Mouse (Mus musculus): ENCODE measurements around the gene Ankrd53. TPM values are rescaled to one million over a fixed set of nuclear protein-coding genes. Genes with fewer than 3 reads are reported as not detected.
"Not testable (repeated sequence)": the region's sequence is repeated elsewhere in the genome, so short reads cannot be mapped to it uniquely, and the experiment has no call there.

Gene Ankrd53
- polyA plus RNA-seq, 1 experiment: 0.14 TPM

DNA sequence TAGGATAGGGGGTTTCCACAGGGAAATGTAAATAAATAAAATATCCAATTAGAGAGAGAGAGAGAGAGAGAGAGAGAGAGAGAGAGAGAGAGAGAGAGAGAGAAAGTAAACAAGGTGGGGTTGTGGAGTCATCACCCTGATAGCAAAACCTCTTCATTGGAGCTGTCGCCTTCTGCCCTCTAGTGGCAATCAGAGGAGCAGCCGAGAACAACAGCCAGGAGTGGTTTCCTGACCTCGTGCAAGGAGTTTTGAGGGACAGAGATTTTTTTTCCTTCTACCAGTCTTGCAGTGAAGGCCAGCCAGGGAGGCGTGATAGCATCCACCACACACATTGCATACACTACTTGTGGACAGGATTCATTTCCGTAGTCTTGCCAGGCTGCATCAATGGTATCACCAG is 16.6 kb downstream of the Ankrd53 start:
- DNase-seq: peak; percentile 70

DNA sequence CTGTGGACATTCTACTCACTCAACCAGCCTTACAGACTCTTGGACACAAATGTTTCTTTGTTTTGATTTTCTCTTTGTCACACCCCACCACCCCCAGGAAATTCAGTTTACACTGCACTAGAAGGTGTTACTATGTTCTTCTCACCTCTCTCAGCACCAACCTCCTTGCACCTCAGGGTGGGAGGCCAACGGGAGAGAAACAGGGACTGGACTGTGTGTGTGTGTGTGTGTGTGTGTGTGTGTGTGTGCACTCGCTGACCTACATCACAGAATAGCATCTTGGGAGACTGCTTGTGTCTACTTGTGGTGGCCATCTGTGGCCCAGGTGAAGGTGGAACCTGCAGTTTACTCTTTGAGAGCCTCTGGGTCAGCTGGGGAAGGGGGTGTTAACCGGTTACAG is 24.0 kb downstream of the Ankrd53 start:
- H3K27me3 ChIP-seq (replicated peaks; ENCODE audit: control insufficient read depth, insufficient read depth, low read length): no peaks in the 10 kb centered on the region
- TF ChIP-seq CTCF (conservative IDR thresholded peaks at IDR 0.05; ENCODE audit: insufficient read depth, insufficient read length, low read depth, low read length) (no peak), POLR2A (IDR thresholded peaks at IDR 0.05; ENCODE audit: low read depth, low read length) (no peak)
- H3K27ac ChIP-seq (ENCODE audit: insufficient read depth, low read depth, low read length): no peak overlapping the region
- DNase-seq: no peak
- H3K36me3 ChIP-seq (ENCODE audit: control insufficient read depth, insufficient read depth, low read length): no peaks in the 10 kb centered on the region
- H3K4me1 ChIP-seq (ENCODE audit: control insufficient read depth, insufficient read depth, low read length): no peaks in the 10 kb centered on the region
- 66% methylated on average over 3 of the region's 3 CpGs for WGBS
- H3K4me3 ChIP-seq (ENCODE audit: insufficient read depth, low read depth, low read length): no peak overlapping the region

More for the DNA sequence above, 16.6 kb downstream of the Ankrd53 start:
- TF ChIP-seq POLR2A (IDR thresholded peaks at IDR 0.05; ENCODE audit: low read depth, low read length): no peak
- TF ChIP-seq CTCF (conservative IDR thresholded peaks at IDR 0.05; ENCODE audit: insufficient read depth, insufficient read length, low read depth, low read length): peak; percentile 86
- H3K4me1 ChIP-seq (ENCODE audit: control insufficient read depth, insufficient read depth, low read length): peaks cover 3% of the 10 kb centered on the region; the same call in 1 of the 2 replicates
- no peak overlapping the region for H3K4me3 ChIP-seq (ENCODE audit: insufficient read depth, low read depth, low read length)
- H3K27me3 ChIP-seq (replicated peaks; ENCODE audit: control insufficient read depth, insufficient read depth, low read length): no peaks in the 10 kb centered on the region
- WGBS: 7% methylated on average over 5 of the region's 5 CpGs
- no peak overlapping the region for H3K27ac ChIP-seq (ENCODE audit: insufficient read depth, low read depth, low read length)
- no peaks in the 10 kb centered on the region for H3K36me3 ChIP-seq (ENCODE audit: control insufficient read depth, insufficient read depth, low read length)

DNA sequence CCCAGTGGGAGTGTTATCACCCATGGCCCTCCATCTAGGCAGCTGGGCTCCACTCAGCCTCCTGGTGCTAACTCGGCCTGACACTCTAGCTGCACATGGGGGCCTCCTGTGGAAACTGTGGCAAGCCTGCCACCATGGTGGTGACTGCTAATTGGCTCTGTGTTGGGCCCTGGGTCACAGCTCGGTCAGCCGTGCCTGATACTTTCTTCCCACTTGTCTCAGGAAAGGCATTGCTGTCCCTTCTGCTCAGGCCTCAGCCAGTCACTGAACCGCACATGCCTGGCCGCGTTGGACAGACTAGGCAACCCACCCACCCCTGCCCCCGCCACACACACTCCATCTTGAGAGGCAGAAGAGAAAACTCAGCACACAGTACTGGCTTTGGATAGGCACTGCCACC is 26.1 kb downstream of the Ankrd53 start:
- H3K27ac ChIP-seq (ENCODE audit: insufficient read depth, low read depth, low read length): no peak overlapping the region

DNA sequence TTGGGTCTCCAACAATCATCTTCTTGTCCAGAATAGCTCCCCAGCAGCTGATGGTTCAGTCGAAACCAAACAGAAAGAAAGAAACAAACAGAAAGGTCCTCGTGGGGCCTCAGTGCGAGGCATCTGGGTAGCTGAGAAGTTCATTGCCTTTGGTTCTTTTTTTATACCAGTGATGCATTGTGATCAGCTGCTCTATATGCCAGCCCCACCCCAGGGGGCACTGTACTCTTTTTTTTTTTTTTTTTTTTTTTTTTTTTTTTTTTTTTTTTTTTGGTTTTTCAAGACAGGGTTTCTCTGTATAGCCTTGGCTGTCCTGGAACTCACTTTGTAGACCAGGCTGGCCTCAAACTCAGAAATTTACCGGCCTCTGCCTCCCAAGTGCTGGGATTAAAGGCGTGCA is 28.1 kb downstream of the Ankrd53 start:
- not testable (repeated sequence) for DNase-seq; H3K36me3 ChIP-seq (ENCODE audit: control insufficient read depth, insufficient read depth, low read length); H3K27me3 ChIP-seq (replicated peaks; ENCODE audit: control insufficient read depth, insufficient read depth, low read length); H3K4me3 ChIP-seq (ENCODE audit: insufficient read depth, low read depth, low read length); H3K4me1 ChIP-seq (ENCODE audit: control insufficient read depth, insufficient read depth, low read length); H3K27ac ChIP-seq (ENCODE audit: insufficient read depth, low read depth, low read length)
- WGBS: 93% methylated on average over 5 of the region's 5 CpGs

More for the DNA sequence above, 26.1 kb downstream of the Ankrd53 start:
- DNase-seq: no peak
- H3K4me1 ChIP-seq (ENCODE audit: control insufficient read depth, insufficient read depth, low read length): no peaks in the 10 kb centered on the region
- H3K27me3 ChIP-seq (replicated peaks; ENCODE audit: control insufficient read depth, insufficient read depth, low read length): no peaks in the 10 kb centered on the region
- TF ChIP-seq POLR2A (IDR thresholded peaks at IDR 0.05; ENCODE audit: low read depth, low read length) (no peak), CTCF (conservative IDR thresholded peaks at IDR 0.05; ENCODE audit: insufficient read depth, insufficient read length, low read depth, low read length) (no peak)
- no peak overlapping the region for H3K4me3 ChIP-seq (ENCODE audit: insufficient read depth, low read depth, low read length)
- H3K36me3 ChIP-seq (ENCODE audit: control insufficient read depth, insufficient read depth, low read length): no peaks in the 10 kb centered on the region
- 62% methylated on average over 7 of the region's 7 CpGs for WGBS

DNA sequence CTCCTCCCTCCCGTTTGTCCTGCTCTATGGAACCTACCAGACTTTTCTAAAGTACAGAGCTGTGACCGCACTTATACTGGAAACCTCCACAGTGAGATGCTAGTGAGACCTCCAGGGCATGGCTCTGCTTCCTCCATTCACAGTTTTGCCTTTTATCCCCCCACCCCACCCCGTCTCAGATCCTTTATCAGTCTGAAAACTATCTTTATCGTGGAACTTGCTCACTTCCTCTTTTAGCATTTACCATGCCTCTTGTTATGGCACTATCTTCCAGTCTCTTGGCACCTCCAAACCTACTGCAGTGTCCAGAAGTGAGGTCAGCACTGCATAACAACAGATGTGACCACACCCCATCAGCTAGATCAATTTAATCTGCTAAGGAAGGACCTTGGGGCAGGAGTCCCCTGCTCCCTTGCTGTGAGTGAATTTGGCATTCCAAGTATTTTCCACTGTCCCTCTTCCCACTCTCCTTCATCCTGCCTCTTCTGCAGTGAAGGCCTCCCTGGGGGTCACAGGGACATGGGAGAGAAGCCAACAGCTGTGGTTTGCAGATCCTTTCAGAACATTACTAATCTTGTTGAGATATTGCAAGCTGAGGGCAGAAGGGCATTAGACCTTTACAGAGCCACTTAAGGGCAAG is 28.9 kb downstream of the Ankrd53 start:
- Histone ChIP-seq H3K4me3 (ENCODE audit: insufficient read depth, low read depth, low read length) (no peak overlapping the region), H3K27ac (ENCODE audit: insufficient read depth, low read depth, low read length) (no peak overlapping the region), H3K36me3 (ENCODE audit: control insufficient read depth, insufficient read depth, low read length) (no peaks in the 10 kb centered on the region), H3K27me3 (replicated peaks; ENCODE audit: control insufficient read depth, insufficient read depth, low read length) (no peaks in the 10 kb centered on the region), H3K4me1 (ENCODE audit: control insufficient read depth, insufficient read depth, low read length) (peaks cover 5% of the 10 kb centered on the region; the same call in 1 of the 2 replicates)
- DNase-seq: no peak
- 66% methylated on average over 4 of the region's 4 CpGs for WGBS
- TF ChIP-seq CTCF (conservative IDR thresholded peaks at IDR 0.05; ENCODE audit: insufficient read depth, insufficient read length, low read depth, low read length) (no peak), POLR2A (IDR thresholded peaks at IDR 0.05; ENCODE audit: low read depth, low read length) (no peak)

GRCm38 (mm10) chr6:83794760-83795296 is 32.4 kb downstream of the Ankrd53 start, which contains the start of gene Nagk:
Nagk (plus strand) TSS chr6:83794982.
- Histone ChIP-seq H3K36me3 (ENCODE audit: control insufficient read depth, insufficient read depth, low read length) (no peaks in the 10 kb centered on the region), H3K4me3 (ENCODE audit: insufficient read depth, low read depth, low read length) (peak within 1 kb of the TSS; percentile 77), H3K4me1 (ENCODE audit: control insufficient read depth, insufficient read depth, low read length) (peaks cover 8% of the 10 kb centered on the region; the same call in 1 of the 2 replicates), H3K27me3 (replicated peaks; ENCODE audit: control insufficient read depth, insufficient read depth, low read length) (no peaks in the 10 kb centered on the region), H3K27ac (ENCODE audit: insufficient read depth, low read depth, low read length) (peak within 1 kb of the TSS; percentile 80)
- DNase-seq: peak; percentile 97
- under 1% methylated on average over 43 of the region's 43 CpGs for WGBS
- TF ChIP-seq CTCF (conservative IDR thresholded peaks at IDR 0.05; ENCODE audit: insufficient read depth, insufficient read length, low read depth, low read length) (0 out of 2 replicates have a peak, but pooled peaks have one; percentile 0), POLR2A (IDR thresholded peaks at IDR 0.05; ENCODE audit: low read depth, low read length) (peak; percentile 71)

DNA sequence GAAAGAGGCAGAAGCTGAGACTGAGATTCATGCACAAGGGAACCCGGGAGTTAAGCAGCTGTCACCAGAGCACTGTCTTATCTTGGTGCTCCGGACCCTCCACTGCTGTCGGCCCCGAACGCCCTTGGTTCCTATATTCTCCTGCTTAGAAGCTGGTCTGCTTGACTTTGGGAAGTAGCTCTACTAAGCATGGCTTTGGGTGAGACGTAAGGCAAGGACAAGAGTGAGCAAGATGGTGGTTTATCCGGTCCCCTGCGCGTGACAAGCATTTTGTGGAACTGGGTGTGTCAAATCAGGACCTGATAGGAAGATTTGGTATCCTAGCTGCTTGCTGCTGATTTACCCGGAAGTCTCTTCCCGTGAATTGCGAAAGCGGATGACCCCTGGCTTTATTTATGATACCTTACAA is 33.1 kb downstream of the Ankrd53 start:
- TF ChIP-seq CTCF (conservative IDR thresholded peaks at IDR 0.05; ENCODE audit: insufficient read depth, insufficient read length, low read depth, low read length): no peak
- no peak for TF ChIP-seq POLR2A (IDR thresholded peaks at IDR 0.05; ENCODE audit: low read depth, low read length)
- Histone ChIP-seq H3K4me1 (ENCODE audit: control insufficient read depth, insufficient read depth, low read length) (peaks cover 8% of the 10 kb centered on the region; the same call in 1 of the 2 replicates), H3K4me3 (ENCODE audit: insufficient read depth, low read depth, low read length) (peak overlapping the region; percentile 77), H3K27me3 (replicated peaks; ENCODE audit: control insufficient read depth, insufficient read depth, low read length) (no peaks in the 10 kb centered on the region), H3K27ac (ENCODE audit: insufficient read depth, low read depth, low read length) (peak overlapping the region; percentile 80), H3K36me3 (ENCODE audit: control insufficient read depth, insufficient read depth, low read length) (no peaks in the 10 kb centered on the region)
- DNase-seq: peak; percentile 56
- 2% methylated on average over 13 of the region's 13 CpGs for WGBS
